Mouse (Mus musculus): ENCODE measurements around the gene Hsd17b12.

Gene Hsd17b12

DNA sequence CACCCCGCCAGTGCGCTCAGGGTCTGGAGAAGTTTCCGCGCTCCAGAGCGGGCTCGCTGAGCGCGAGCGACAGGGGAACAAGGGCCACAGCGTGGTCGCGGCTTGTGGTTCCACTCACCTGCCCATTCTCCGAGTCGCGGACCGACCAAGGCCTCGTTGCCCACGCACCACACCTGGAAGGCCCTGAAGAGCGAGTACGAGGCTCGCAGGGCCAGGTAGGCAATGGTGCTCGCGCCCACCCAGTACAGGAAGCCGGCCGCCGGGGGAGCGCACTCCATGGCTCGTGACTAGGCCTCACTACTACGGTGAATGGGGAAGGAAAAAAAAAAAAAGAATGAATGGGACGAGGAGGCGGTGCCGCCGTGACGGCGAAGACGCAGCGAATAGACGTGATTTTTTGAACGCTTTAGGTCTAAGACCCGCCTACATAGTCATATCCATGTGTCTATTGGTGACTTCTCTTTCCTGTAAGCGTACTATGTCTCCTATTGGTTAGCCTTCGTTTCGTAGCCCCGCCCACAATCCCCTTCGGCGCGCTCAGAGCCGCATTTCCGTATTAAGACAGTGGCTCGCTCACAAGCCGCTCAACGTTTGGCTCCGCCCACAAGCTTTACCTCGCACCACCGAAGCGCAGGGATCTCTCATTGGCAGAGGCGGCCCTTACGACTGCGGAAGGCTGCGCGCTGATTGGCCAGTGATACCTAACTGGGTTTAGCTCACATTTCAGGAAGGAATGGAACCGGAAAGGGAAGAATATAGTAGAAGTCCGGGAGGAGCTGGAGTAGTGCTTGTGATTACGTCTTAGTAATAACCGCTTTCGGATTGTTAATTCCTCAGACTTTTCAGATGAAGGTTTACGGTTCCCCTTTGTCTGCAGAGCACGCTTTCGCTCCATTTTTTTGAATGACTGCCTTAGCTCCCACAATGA, at the start of gene Hsd17b12:
TSS of gene Hsd17b12 (minus strand) at position 373 of the 928 bp plus-strand sequence.
- peak; percentile 100 for DNase-seq (ENCODE audit: low read depth, low spot score)

DNA sequence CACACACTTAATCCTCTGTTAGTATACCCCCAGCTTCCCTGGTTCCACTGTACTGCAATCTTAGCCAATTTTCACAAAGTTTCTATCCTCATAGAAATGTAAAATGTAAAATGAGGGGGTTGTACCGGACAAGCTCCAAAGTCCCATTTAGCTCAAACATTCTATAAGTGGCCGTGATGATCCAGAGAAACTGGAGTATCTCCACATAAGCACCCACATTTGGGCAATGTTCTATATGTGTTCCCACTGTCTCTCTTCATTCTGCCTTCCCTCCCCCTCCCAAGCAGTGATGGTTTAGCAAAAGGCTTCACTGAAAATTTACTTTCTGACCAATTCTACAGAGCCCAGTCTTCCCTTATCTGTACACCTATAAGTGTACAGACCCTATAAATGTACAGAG, 27.1 kb upstream of the Hsd17b12 start:
- no peak for DNase-seq (ENCODE audit: low read depth, low spot score)

GRCm38 (mm10) chr2:94184142-94184541, 26.4 kb upstream of the Hsd17b12 start:
- no peak for DNase-seq (ENCODE audit: low read depth, low spot score)

DNA sequence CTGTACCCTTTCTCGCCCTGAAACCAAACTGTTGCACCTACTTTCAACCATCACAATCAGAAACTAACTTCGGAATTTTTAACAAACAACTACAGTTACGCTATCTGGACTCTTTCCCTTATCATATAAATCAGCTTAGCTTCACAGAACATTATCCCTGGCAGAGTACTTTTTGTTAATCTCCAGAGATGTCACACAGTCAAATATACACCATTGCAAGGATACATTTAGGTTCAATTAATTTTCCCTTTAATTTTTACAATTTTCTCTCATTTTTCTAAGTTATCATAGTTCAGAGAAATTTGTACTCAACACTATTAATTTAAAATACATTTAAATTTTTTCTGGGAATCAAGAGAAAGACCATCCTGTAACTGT, 21.3 kb upstream of the Hsd17b12 start:
- DNase-seq (ENCODE audit: low read depth, low spot score): no peak

- DNase-seq (ENCODE audit: low read depth, low spot score): peak; percentile 90
Measured at GRCm38 (mm10) chr2:94178321-94179029, 20.7 kb upstream of the Hsd17b12 start.

- DNase-seq (ENCODE audit: low read depth, low spot score): no peak
Measured at GRCm38 (mm10) chr2:94177294-94177693, 19.5 kb upstream of the Hsd17b12 start.

DNA sequence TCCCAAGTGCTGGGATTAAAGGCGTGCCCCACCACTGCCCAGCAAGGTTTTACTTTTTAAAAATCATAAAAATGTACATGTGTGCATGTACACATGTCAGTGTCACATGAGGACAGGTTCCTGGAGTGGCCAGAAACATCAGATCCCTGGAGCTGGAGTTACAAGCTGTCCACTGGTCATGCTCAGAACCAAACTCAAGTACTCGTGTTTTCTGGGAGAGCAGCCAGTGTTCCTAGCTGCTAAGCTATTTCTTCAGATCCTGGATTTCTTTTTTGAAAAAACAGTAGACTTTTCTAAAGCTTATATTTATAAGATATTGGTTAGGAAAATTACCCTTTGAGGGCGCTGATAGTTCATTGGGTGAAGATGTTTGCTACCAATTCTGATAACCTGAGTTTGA, 18.6 kb upstream of the Hsd17b12 start:
- DNase-seq (ENCODE audit: low read depth, low spot score): no peak

GRCm38 (mm10) chr2:94173549-94173948, 15.8 kb upstream of the Hsd17b12 start:
- no peak for DNase-seq (ENCODE audit: low read depth, low spot score)

DNA sequence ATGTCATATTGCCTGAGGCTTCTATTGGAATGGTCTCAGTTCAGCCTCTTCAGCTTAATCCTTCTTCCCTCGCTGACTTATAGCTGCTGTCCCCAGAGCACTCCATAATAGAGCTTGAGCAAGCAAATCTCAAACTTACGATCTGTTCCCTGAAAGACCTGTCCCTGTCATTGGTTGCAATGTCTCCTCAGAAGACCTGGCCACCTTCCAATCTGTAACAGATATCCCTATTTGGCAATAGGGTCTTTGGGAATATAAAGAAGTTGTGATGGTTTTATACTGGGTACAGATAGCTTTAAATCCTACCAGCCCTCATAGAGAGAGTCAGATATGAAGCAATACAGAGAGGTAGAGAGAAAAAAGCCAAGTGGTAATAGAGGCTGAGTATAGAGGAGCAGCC, 5.4 kb upstream of the Hsd17b12 start:
- no peak for DNase-seq (ENCODE audit: low read depth, low spot score)

GRCm38 (mm10) chr2:94162141-94162540, 4.4 kb upstream of the Hsd17b12 start:
- no peak for DNase-seq (ENCODE audit: low read depth, low spot score)

DNA sequence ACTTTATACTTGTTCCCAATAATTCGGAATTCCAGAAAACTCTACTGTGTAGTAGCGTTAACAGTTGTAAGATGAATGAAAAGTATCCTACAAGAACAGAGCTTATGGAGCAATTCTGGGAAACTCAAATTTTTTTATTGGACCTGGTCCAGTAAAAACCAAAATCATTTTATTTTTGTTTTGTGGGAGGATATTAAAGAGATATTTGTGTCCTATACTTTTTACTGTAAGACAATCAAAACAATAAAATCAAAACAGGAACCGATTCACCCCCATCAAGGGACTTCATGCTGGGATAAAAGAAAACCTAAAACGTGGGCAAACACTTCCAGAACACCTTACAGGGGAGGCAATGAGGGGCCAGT, 738 bp upstream of the Hsd17b12 start:
- DNase-seq (ENCODE audit: low read depth, low spot score): no peak

GRCm38 (mm10) chr2:94157051-94157450, 713 bp downstream of the Hsd17b12 start:
- DNase-seq (ENCODE audit: low read depth, low spot score): no peak

DNA sequence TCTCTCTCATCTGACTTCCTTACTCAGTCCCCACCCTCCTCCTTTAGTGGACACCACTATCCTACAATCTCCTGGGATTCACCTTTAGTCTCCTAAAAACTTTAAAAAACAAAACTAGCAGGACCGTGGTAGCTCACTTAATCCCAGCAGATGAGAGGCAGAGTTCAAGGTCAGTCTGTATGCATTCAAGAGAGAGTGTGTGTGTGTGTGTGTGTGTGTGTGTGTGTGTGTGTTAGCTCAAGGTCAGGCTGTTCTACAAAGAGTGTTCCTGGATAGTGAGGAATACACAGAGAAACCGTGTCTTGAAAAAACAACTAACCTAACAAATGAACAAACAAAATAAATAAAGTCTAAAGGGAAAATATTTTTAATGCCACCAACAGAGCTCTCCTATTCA, 12.6 kb downstream of the Hsd17b12 start:
- no peak for DNase-seq (ENCODE audit: low read depth, low spot score)

- no peak for DNase-seq (ENCODE audit: low read depth, low spot score)
Measured at GRCm38 (mm10) chr2:94144520-94145145, 13.1 kb downstream of the Hsd17b12 start.

DNA sequence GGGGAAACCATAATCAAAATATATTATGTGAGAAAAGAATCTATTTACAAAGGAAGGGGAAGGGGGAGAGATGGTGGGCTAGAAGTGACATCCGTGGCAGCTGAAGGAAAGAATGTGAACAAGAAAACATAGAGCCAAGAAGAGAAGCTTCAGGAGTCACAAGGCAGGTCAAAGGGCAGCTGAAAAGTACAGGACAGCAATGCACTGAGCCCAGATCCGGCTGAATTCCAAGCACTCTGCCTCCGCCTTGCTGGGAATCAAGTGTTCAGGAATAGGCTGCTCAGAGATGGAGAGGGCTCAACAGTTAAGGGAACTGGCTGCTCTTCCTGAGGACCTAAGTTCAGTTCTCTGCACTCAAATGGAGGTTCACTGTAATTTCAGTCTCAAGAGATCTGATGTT, 16.5 kb downstream of the Hsd17b12 start:
- DNase-seq (ENCODE audit: low read depth, low spot score): no peak

- no peak for DNase-seq (ENCODE audit: low read depth, low spot score)
Measured at GRCm38 (mm10) chr2:94138469-94139390, 19.0 kb downstream of the Hsd17b12 start.

GRCm38 (mm10) chr2:94136837-94137236, 20.9 kb downstream of the Hsd17b12 start:
- no peak for DNase-seq (ENCODE audit: low read depth, low spot score)

DNA sequence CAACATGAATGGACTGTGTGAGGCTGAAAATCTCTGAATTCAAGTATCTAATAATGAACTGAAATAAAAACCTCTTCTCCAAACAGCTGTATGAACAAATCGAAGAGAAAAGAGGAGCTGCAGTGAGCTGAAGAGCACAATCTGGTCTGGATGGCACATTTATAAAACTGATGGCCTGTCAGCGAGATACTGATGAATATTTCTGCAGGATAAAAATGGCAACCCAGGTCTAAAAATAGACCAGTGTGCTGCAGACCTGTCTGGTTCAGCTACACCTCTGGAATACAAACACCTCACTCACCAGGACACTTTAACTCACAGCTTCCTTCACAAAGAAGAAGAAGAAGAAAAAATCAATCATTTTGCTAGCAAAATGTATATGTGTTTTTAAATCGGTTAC, 29.3 kb downstream of the Hsd17b12 start:
- no peak for DNase-seq (ENCODE audit: low read depth, low spot score)

GRCm38 (mm10) chr2:94122182-94123041, 35.4 kb downstream of the Hsd17b12 start:
- no peak for DNase-seq (ENCODE audit: low read depth, low spot score)

DNA sequence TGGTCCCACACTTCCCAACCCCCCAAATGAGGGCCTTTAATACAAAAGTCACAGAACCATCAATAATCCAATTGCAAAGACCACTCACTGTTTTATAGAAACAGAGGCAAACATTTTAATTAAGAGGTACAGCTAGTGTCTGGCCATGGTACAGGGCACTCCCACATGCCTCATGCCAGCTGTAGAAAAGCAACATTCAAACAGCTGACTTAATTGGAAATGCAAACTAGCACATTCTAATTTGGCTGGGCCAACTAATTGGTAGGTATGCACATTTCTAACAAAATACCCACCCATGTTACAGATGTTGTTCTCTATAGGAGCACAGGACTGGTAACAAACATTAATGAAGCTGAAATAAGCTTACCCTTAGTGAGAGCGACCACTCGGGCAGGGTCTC, 54.0 kb downstream of the Hsd17b12 start:
- no peak for DNase-seq (ENCODE audit: low read depth, low spot score)

Data from CD4-positive, CD25-positive, alpha-beta regulatory T cell, adult 2 months (primary cell).